Mouse (Mus musculus): ENCODE results near the gene Icam4. TPM values are rescaled to one million over a fixed set of nuclear protein-coding genes. Genes with fewer than 3 reads are reported as not detected.
A peak's percentile ranks its signal among the peaks of the same experiment; 100 is the strongest.

The Icam4 gene
- polyA plus RNA-seq, 1 experiment from 2014 or later, result 0.27 TPM

GRCm38 (mm10) chr9:21062928-21063327 is 33.8 kb downstream of the Icam4 start:
- ATAC-seq (ENCODE audit: low read depth), result no peak
- H3K27me3 ChIP-seq (ENCODE audit: control insufficient read depth, insufficient read depth, low read length), result no peaks in the 10 kb centered on the region
- H3K36me3 ChIP-seq (ENCODE audit: control insufficient read depth, insufficient read depth, low read length), result peaks cover 14% of the 10 kb centered on the region; the same call in 1 of the 2 replicates
- H3K9ac ChIP-seq (replicated peaks; ENCODE audit: low read depth, low read length), result no peak overlapping the region
- H3K4me3 ChIP-seq (ENCODE audit: low read depth, low read length), result no peak overlapping the region
- H3K4me2 ChIP-seq (ENCODE audit: low read depth, low read length), result no peak overlapping the region
- H3K4me1 ChIP-seq (ENCODE audit: control insufficient read depth, insufficient read depth, low read length), result no peaks in the 10 kb centered on the region
- H3K9me3 ChIP-seq (ENCODE audit: control insufficient read depth, low read length), result no peaks in the 10 kb centered on the region
- no peak overlapping the region for H3K27ac ChIP-seq (ENCODE audit: low read depth, low read length)
- 89% methylated on average over 2 of the region's 2 CpGs for WGBS

- no peak for ATAC-seq (ENCODE audit: low read depth)
These were observed 38.0 kb downstream of the Icam4 start, which contains the start of gene Zglp1 for GRCm38 (mm10) chr9:21067006-21067684. Gene Zglp1, minus strand, starts transcription at chr9:21067093.

GRCm38 (mm10) chr9:21072641-21073040 is 43.5 kb downstream of the Icam4 start:
- H3K27me3 ChIP-seq (ENCODE audit: control insufficient read depth, insufficient read depth, low read length), result no peaks in the 10 kb centered on the region
- H3K9me3 ChIP-seq (ENCODE audit: control insufficient read depth, low read length), result no peaks in the 10 kb centered on the region
- H3K27ac ChIP-seq (ENCODE audit: low read depth, low read length), result no peak overlapping the region
- peak overlapping the region; percentile 81 for H3K9ac ChIP-seq (replicated peaks; ENCODE audit: low read depth, low read length)
- H3K4me3 ChIP-seq (ENCODE audit: low read depth, low read length), result peak overlapping the region; percentile 87
- peak overlapping the region; percentile 88 for H3K4me2 ChIP-seq (ENCODE audit: low read depth, low read length)
- 19% methylated on average over 4 of the region's 4 CpGs for WGBS
- peaks cover 12% of the 10 kb centered on the region for H3K4me1 ChIP-seq (ENCODE audit: control insufficient read depth, insufficient read depth, low read length)
- ATAC-seq (ENCODE audit: low read depth), result no peak
- peaks cover 32% of the 10 kb centered on the region for H3K36me3 ChIP-seq (ENCODE audit: control insufficient read depth, insufficient read depth, low read length)

More at GRCm38 (mm10) chr9:21067006-21067684, 38.0 kb downstream of the Icam4 start, which contains the start of gene Zglp1:
- H3K36me3 ChIP-seq (ENCODE audit: control insufficient read depth, insufficient read depth, low read length), result peaks cover 14% of the 10 kb centered on the region; the same call in 1 of the 2 replicates
- WGBS, result 87% methylated on average over 27 of the region's 27 CpGs
- H3K4me1 ChIP-seq (ENCODE audit: control insufficient read depth, insufficient read depth, low read length), result peaks cover 3% of the 10 kb centered on the region
- no peaks in the 10 kb centered on the region for H3K9me3 ChIP-seq (ENCODE audit: control insufficient read depth, low read length)
- H3K9ac ChIP-seq (replicated peaks; ENCODE audit: low read depth, low read length), result no peak within 1 kb of the TSS
- H3K27me3 ChIP-seq (ENCODE audit: control insufficient read depth, insufficient read depth, low read length), result no peaks in the 10 kb centered on the region
- H3K27ac ChIP-seq (ENCODE audit: low read depth, low read length), result no peak within 1 kb of the TSS
- H3K4me3 ChIP-seq (ENCODE audit: low read depth, low read length), result no peak within 1 kb of the TSS
- no peak within 1 kb of the TSS for H3K4me2 ChIP-seq (ENCODE audit: low read depth, low read length)

- Histone ChIP-seq H3K36me3 (ENCODE audit: control insufficient read depth, insufficient read depth, low read length) (peaks cover 34% of the 10 kb centered on the region), H3K4me3 (ENCODE audit: low read depth, low read length) (peak within 1 kb of the TSS; percentile 87), H3K9me3 (ENCODE audit: control insufficient read depth, low read length) (no peaks in the 10 kb centered on the region), H3K27ac (ENCODE audit: low read depth, low read length) (peak within 1 kb of the TSS; percentile 62; the same call in 1 of the 2 replicates), H3K4me2 (ENCODE audit: low read depth, low read length) (peak within 1 kb of the TSS; percentile 88), H3K4me1 (ENCODE audit: control insufficient read depth, insufficient read depth, low read length) (peaks cover 12% of the 10 kb centered on the region), H3K9ac (replicated peaks; ENCODE audit: low read depth, low read length) (peak within 1 kb of the TSS; percentile 81), H3K27me3 (ENCODE audit: control insufficient read depth, insufficient read depth, low read length) (no peaks in the 10 kb centered on the region)
- WGBS, result 3% methylated on average over 58 of the region's 58 CpGs
- ATAC-seq (ENCODE audit: low read depth), result peak; percentile 96
These were observed 44.1 kb downstream of the Icam4 start, which contains the start of the genes Gm49373 and Fdx1l for GRCm38 (mm10) chr9:21073044-21073840. Gene Gm49373, minus strand, starts transcription at chr9:21073096. Gene Fdx1l, minus strand, starts transcription at chr9:21073614.

GRCm38 (mm10) chr9:21074173-21074572 is 45.0 kb downstream of the Icam4 start:
- H3K4me1 ChIP-seq (ENCODE audit: control insufficient read depth, insufficient read depth, low read length), result peaks cover 12% of the 10 kb centered on the region
- H3K9ac ChIP-seq (replicated peaks; ENCODE audit: low read depth, low read length), result no peak overlapping the region
- no peak overlapping the region; the same call in 1 of the 2 replicates for H3K4me2 ChIP-seq (ENCODE audit: low read depth, low read length)
- H3K9me3 ChIP-seq (ENCODE audit: control insufficient read depth, low read length), result no peaks in the 10 kb centered on the region
- no peak for ATAC-seq (ENCODE audit: low read depth)
- H3K27ac ChIP-seq (ENCODE audit: low read depth, low read length), result no peak overlapping the region
- peaks cover 44% of the 10 kb centered on the region for H3K36me3 ChIP-seq (ENCODE audit: control insufficient read depth, insufficient read depth, low read length)
- no peaks in the 10 kb centered on the region for H3K27me3 ChIP-seq (ENCODE audit: control insufficient read depth, insufficient read depth, low read length)
- H3K4me3 ChIP-seq (ENCODE audit: low read depth, low read length), result no peak overlapping the region
- 83% methylated on average over 1 of the region's 1 CpGs for WGBS

GRCm38 (mm10) chr9:21075625-21076024 is 46.5 kb downstream of the Icam4 start:
- 90% methylated on average over 3 of the region's 3 CpGs for WGBS
- Histone ChIP-seq H3K4me1 (ENCODE audit: control insufficient read depth, insufficient read depth, low read length) (peaks cover 12% of the 10 kb centered on the region), H3K9me3 (ENCODE audit: control insufficient read depth, low read length) (no peaks in the 10 kb centered on the region), H3K27ac (ENCODE audit: low read depth, low read length) (no peak overlapping the region), H3K27me3 (ENCODE audit: control insufficient read depth, insufficient read depth, low read length) (no peaks in the 10 kb centered on the region), H3K9ac (replicated peaks; ENCODE audit: low read depth, low read length) (no peak overlapping the region), H3K4me3 (ENCODE audit: low read depth, low read length) (no peak overlapping the region), H3K36me3 (ENCODE audit: control insufficient read depth, insufficient read depth, low read length) (peaks cover 58% of the 10 kb centered on the region), H3K4me2 (ENCODE audit: low read depth, low read length) (no peak overlapping the region)
- ATAC-seq (ENCODE audit: low read depth), result no peak

MicroRNA genes within 50 kb of the gene (microRNA counts, 519-probe panel; counts per million panel counts)
- not detected for microRNA mmu-miR-1900

Small RNAs within 50 kb of the gene (microRNA-seq; reads per million reads assigned to microRNA genes)
- gene Mir1900 (not detected), gene Mir7082 (0.85 reads per million)

Other genes starting within 250 kb of the Icam4 start
- 0.76 and 0.98 TPM in 2 replicates for gene Col5a3, start 214.3 kb upstream of the Icam4 start, polyA plus RNA-seq (2014; fragmentation: Nextera tagmentation; extraction: Ambion mirVana)
- not detected in 2 replicates for gene Rdh8, start 210.9 kb upstream of the Icam4 start, polyA plus RNA-seq (2014; fragmentation: Nextera tagmentation; extraction: Ambion mirVana)
- 4.3 and 7.2 TPM in 2 replicates for gene A230050P20Rik, start 160.7 kb upstream of the Icam4 start, polyA plus RNA-seq (2014; fragmentation: Nextera tagmentation; extraction: Ambion mirVana)
- 11.1 and 14.5 TPM in 2 replicates for gene Angptl6, start 149.6 kb upstream of the Icam4 start, polyA plus RNA-seq (2014; fragmentation: Nextera tagmentation; extraction: Ambion mirVana)
- gene Ppan, start 141.2 kb upstream of the Icam4 start, polyA plus RNA-seq (2014; fragmentation: Nextera tagmentation; extraction: Ambion mirVana), result 41.7 and 49.0 TPM in 2 replicates
- 226 and 228 TPM in 2 replicates for gene Eif3g, start 130.8 kb upstream of the Icam4 start, polyA plus RNA-seq (2014; fragmentation: Nextera tagmentation; extraction: Ambion mirVana)
- gene Dnmt1, start 69.5 kb upstream of the Icam4 start, polyA plus RNA-seq (2014; fragmentation: Nextera tagmentation; extraction: Ambion mirVana), result 41.1 and 42.7 TPM in 2 replicates
- gene S1pr2, start 52.6 kb upstream of the Icam4 start, polyA plus RNA-seq (2014; fragmentation: Nextera tagmentation; extraction: Ambion mirVana), result 7.4 and 8.7 TPM in 2 replicates
- gene Mrpl4, start 26.6 kb upstream of the Icam4 start, polyA plus RNA-seq (2014; fragmentation: Nextera tagmentation; extraction: Ambion mirVana), result 103 and 115 TPM in 2 replicates
- 1.4 and 3.6 TPM in 2 replicates for gene Icam1, start 13.4 kb upstream of the Icam4 start, polyA plus RNA-seq (2014; fragmentation: Nextera tagmentation; extraction: Ambion mirVana)
- gene Icam5, start 2.7 kb downstream of the Icam4 start, polyA plus RNA-seq (2014; fragmentation: Nextera tagmentation; extraction: Ambion mirVana), result 1.3 and 1.6 TPM in 2 replicates
- gene Zglp1, start 37.7 kb downstream of the Icam4 start, polyA plus RNA-seq (2014; fragmentation: Nextera tagmentation; extraction: Ambion mirVana), result 1.2 and 2.7 TPM in 2 replicates
- 1.7 and 1.8 TPM in 2 replicates for gene Gm49373, start 43.7 kb downstream of the Icam4 start, polyA plus RNA-seq (2014; fragmentation: Nextera tagmentation; extraction: Ambion mirVana)
- 62.7 and 73.5 TPM in 2 replicates for gene Fdx1l, start 44.2 kb downstream of the Icam4 start, polyA plus RNA-seq (2014; fragmentation: Nextera tagmentation; extraction: Ambion mirVana)
- gene Gm38431, start 62.6 kb downstream of the Icam4 start, polyA plus RNA-seq (2014; fragmentation: Nextera tagmentation; extraction: Ambion mirVana), result 0.88 and 1.5 TPM in 2 replicates
- 29.4 and 35.2 TPM in 2 replicates for gene Raver1, start 62.6 kb downstream of the Icam4 start, polyA plus RNA-seq (2014; fragmentation: Nextera tagmentation; extraction: Ambion mirVana)
- gene Tyk2, start 101.9 kb downstream of the Icam4 start, polyA plus RNA-seq (2014; fragmentation: Nextera tagmentation; extraction: Ambion mirVana), result 7.9 and 10.2 TPM in 2 replicates
- 190 and 219 TPM in 2 replicates for gene Cdc37, start 120.6 kb downstream of the Icam4 start, polyA plus RNA-seq (2014; fragmentation: Nextera tagmentation; extraction: Ambion mirVana)
- gene Pde4a, start 136.3 kb downstream of the Icam4 start, polyA plus RNA-seq (2014; fragmentation: Nextera tagmentation; extraction: Ambion mirVana), result 27.5 and 35.3 TPM in 2 replicates
- gene Keap1, start 210.0 kb downstream of the Icam4 start, polyA plus RNA-seq (2014; fragmentation: Nextera tagmentation; extraction: Ambion mirVana), result 34.2 and 43.6 TPM in 2 replicates
- gene S1pr5, start 219.1 kb downstream of the Icam4 start, polyA plus RNA-seq (2014; fragmentation: Nextera tagmentation; extraction: Ambion mirVana), result 4.2 and 5.0 TPM in 2 replicates
- 50.4 and 50.5 TPM in 2 replicates for gene Atg4d, start 235.9 kb downstream of the Icam4 start, polyA plus RNA-seq (2014; fragmentation: Nextera tagmentation; extraction: Ambion mirVana)

All from neural tube, embryonic 14.5 days (tissue).